Mouse (Mus musculus): ENCODE results near the gene Ank3.
"Not testable (repeated sequence)": the region's sequence is repeated elsewhere in the genome, so short reads cannot be mapped to it uniquely, and the experiment has no call there.

Gene Ank3

DNA sequence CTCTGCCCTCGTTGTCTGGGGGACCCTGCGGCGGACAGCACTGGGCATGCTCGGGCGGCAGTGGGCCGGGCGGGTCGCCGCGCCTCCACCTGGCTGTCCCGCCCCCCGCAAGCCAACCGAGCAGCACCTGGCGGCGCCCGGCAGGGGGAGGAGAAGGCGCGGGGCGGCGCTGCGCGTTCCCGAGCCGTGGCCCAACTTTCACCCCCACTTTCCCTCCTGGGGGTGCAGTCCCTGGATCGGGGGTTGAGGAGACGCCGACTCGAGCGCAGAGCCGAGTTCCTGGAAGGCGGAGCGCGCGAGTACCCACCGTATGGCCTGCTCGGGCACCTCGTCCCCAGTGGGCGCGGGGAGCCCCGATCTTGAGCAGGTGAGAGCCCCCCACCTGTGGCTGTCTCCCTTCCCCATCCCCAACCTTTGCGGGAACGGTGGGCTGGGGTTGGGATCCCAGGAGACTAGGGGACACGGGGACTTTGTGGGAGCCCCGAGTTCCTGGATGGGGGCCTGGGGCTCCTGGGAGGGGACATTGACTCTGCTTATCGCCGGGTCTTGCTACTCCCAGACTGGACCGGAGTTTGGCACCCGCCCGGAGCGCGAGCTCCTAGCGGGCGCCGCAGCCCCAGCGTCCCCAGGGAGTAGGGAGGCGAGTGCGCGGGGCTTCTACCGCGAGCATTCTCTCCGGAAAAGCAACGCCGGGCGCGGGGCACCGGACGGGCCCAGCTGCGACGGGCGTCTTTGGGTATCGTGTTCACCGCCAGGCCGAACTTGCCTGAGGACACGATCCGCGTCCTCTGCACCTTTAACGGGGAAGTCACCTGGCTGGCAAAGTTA lies at the start of gene Ank3:
Ank3 (plus strand) TSS at position 11 of the 828 bp plus-strand sequence.
- peak; percentile 72 for DNase-seq

DNA sequence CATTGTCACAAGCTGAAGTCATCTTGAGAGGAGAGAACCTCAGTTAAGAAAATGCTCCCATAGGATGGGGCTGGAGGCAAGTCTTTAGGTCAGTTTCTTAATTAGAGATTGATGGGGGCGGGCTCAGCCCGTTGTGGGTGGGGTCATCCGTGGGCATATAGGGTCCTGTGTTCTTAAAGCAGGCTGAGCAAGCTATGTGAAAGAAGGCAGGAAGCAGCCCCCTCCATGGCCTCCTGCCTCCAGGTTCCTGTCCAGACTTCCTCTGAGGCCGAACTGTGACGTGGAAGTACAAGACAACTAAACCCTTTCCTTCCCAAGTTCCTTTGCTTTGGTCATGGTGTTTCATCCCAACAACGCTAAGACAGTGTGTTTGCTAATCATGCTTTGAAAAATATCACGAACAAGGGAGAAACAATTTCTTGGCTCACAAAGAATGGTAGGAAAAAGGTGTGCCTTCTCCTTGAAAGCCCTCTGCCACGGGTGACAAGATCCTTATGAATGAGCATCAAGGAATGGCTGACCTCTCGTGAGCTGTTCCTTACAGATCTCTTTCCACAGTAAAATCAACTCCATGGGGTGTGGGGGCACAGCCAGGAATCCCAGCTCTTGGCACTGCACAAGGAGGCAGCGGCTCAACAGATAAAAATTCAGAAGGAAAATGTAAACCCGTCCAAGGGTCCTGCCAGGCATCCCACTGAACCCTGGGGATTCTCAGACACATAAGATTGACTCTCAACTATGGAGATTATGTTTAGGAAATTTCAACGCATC lies 47.3 kb upstream of the Ank3 start:
- DNase-seq: peak; percentile 48

DNA sequence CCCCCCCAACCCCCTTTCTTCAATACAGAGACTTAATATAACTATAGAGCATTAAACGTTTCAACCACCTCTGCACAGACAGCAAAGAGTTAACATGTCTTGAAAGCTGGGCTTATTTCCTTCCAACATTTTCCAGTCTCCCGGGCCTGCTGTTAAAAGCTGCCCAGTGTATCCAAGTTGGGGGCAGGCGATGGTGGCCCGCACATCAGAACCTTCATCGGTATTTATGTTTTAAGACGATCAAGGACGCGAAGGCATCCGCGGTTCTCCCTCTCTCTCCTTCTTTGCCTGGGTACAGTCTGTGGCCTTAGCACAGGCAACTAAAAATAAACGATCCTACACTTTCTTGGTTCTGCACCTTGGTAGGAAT lies 46.7 kb upstream of the Ank3 start:
- peak; percentile 26 for DNase-seq

DNA sequence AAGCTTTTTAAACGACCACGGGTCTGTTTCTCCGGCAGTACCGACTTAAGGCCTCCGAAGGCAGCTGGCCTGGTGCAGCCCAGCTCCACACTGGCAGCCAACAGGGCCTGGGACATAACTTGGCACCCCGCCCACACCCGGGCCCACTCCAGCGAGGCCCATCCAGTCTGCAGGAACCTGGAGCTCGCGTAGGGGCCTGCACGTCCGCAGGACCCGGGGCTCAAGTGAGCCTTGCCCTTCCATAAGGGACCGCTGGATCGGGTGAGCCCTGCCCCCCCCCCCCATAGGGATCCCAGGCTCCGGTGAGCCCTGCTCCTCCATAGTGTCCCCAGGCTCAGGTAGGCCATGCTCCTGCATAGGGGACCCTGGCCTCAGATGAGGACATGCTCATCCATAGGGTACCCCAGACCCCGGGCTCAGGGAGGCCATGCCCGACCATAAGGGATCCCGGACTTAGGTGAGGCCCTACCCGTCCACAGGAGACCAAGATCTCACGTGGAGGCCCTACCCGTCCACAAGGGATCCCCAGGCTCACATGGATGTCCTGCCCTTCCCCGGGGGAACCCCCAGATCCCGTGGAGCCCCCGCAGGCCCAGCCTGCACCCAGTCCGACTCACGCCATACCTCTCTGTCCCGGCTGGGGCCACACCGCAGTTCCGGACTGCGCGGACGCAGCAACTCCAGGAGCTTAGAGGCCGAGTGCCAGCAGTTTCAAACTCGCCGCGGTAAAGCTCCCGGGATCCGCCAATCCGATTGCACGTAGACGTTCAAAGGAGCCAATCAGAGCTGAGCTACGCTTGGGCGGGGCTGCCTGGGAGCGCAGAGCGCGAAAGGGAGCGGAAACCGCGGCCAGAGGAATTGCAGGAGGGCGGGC lies 46.1 kb upstream of the Ank3 start, which contains the start of gene Cdk1:
Cdk1 (minus strand) TSS at position 727 of the 874 bp plus-strand sequence.
- peak; percentile 99 for DNase-seq

DNA sequence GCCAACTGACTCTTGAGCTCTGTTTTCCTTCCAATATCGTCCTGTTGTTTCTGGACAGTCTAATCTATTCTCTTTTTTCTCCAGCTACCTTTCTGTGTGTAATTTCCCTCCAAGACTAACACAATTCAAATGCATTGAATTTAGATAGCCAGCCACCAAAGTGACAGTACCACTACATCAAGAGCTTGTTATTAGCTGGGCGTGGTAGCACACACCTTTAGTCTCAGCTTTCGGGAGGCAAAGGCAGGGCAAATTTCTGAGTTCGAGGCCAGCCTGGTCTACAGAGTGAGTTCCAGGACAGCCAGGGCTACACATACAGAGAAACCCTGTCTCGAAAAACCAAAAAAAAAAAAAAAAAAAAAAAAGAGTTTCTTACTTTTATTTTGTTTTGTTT lies 45.5 kb upstream of the Ank3 start:
- DNase-seq: not testable (repeated sequence)

DNA sequence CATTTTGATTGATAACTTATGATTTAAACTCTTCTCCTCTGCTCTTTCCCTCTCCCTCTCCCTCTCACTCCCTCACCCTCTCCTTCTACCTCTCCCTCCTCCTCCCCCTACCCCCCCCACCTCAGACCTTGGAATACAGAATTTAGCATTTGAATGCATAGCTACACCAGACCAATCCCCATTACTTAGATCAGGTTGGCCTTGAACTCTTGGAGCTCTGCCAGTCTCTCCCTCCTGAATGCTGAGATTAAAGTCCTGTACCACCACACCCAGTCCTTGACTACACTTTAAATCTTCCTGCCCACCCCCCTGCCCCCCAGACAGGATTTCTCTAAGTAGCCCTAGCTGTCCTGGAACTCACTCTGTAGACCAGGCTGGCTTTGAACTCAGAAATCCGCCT lies 38.9 kb upstream of the Ank3 start:
- no peak for DNase-seq

DNA sequence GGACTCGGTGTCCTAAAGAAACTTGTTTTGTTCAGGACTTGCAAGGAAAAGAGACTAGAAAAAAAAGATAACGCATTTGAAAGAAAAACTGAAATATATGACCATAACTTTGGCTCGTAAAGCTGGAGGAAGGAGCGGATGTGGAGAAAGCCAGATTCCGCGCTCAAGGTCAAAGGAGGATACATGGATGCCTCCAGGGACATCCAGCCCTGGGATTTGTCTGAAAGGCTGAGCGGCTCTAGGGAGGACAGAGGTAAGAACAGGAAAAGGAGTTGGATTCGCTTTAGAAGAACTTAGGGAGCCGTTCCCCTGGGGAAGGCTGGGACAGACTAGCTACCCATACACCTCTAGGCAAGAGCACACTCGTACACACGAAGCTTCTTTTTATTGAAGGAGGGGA lies 32.4 kb upstream of the Ank3 start:
- DNase-seq: no peak

DNA sequence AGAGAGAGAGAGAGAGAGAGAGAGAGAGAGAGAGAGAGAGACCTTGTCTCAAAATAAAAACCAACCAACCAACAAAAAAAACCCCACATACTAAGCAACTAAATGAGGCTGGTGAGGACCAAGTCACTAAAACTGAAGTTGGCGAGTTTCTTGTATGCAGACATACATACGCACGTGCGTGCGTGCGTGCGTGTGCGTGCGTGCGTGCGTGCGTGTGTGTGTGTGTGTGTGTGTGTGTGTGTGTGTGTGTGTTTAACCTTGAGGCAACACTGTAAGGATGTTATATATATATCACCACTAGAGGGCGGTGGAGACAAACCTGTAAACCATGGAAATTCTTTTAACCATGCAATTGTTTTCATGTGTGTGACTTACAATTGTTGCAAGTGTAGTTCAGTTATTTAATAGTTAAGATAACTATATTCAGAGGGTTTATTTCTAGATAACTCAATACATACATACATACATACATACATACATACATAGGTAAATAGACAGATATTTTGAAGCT lies 31.6 kb upstream of the Ank3 start:
- peak; percentile 43 for DNase-seq

DNA sequence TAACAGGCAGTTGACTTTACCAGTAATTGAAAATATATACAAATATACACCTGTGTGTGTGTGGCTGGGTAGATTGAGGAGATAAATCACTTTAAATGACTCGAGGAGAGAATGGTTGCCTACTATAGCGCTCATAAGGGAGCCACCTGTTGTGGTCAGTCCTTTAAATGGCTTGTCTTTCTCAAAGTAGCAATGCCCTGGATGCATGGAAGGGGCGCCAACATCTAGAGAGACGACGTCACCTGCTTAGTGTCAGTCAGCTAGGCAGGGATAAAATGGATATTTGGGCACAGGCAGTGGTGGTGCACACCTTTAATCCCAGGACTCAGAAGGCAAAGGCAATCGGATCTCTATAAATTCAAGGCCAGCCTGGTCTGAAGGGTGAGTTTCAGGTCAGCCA lies 29.3 kb upstream of the Ank3 start:
- DNase-seq: no peak

DNA sequence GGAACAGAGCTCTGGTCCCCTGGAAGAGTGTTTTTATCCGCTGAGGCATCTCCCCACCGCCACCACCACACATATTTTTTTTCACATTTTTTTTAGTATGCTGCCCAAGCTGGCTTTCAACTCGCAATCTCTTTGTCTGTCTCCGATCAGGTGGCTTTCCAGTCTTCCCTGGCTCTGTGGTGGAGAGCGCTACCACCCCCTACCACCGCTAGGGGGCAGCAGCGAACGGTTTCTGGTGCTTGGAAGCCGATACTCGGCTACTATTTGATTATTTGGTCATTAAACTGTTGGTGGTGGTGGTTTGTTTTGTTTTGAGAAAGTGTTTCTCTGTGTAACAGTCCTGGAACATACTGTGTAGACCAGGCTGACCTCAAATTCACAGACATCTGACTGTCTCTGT lies 27.1 kb upstream of the Ank3 start:
- peak; percentile 67 for DNase-seq

DNA sequence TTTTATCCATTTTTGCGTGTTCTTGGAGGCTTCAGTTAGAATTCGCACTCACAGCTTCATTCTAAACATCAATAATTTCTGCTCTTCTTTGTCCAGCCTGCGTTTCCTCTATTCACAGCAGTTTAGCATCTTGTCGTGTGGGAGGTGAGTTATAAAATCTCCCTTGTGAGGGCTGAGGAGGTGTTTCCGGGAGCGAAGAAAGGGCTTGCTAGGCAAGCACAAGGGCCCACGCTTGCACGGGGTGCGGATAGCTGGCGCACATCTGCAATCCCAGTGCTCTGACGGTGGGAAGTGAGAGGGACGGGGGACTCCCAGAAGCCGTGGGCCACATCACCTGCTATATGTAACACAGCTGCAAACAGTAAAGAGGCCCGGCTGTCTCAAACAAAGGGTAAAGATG lies 26.5 kb upstream of the Ank3 start:
- no peak for DNase-seq

DNA sequence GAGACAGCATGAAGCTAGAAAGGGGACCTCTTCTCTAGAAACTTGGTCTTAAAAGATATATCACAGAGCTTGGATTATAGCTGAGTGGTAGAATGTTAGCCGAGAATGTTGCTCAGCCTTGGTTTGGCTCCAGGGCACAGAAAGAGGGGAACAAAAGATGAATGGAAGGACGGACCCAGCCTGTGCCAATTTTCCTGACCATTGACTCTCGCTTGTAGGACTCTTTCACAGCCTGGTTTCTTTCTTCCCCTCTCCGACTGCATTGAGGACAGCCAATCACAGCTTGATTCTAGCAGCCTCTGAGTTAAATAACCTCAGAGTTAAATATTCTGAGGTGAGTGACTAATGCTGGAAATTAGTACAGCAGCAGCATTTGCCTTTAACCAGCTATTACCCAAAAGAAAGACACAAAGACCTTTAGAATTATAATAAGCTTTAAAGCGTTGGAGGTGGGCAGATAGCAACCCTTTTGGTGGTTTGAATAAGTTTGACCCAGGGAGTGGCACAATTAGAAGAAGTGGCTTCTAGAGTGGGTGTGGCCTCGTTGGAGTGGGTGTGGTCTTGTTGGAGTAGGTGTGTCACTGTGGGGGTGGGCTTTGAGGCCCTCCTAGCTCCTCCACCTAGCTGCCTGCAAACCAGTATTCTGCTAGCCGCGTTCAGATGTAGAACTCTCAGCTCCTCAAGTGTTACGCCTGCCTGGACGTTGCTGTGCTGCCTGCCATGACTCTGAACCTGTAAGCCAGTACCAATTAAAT lies 24.6 kb upstream of the Ank3 start:
- DNase-seq: no peak

DNA sequence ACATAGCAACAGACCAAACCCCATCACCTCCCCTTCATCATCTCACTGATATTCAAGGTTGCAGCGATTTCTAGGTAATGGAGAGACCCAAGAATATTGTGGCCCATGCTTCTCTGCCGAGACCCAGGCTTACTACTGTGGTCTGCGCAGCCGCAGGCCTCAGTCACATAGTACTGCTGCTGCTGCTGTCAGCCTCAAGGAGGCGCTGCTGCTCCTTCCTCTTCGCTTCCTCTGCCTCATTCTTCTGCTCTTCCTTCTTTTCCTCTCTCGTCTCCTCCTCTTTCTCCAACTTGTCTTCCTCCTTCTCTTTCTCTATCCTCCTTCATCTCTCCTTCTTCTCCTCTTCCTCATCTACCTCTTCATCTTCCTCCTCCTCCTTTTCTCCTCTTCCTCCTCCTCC lies 23.4 kb upstream of the Ank3 start:
- no peak for DNase-seq

DNA sequence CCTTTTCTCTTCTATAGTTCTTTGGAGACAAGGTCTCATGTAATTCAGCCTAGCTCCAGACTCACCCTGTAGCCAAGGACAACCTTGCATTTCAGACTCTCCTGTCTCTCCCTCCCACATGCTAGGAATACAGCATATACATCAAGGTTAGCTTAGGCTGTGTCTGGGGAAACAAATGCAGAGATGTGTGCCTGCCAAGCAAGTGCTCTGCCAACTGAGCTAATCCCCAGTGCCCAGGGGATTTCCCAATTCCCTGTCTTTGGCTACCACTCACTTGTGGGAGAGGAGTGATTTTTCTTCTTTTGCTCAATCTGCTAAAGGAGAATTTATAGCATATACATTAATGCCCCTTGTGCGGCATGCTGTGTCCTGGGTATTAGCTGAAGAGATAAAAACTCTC lies 15.4 kb upstream of the Ank3 start:
- no peak for DNase-seq

DNA sequence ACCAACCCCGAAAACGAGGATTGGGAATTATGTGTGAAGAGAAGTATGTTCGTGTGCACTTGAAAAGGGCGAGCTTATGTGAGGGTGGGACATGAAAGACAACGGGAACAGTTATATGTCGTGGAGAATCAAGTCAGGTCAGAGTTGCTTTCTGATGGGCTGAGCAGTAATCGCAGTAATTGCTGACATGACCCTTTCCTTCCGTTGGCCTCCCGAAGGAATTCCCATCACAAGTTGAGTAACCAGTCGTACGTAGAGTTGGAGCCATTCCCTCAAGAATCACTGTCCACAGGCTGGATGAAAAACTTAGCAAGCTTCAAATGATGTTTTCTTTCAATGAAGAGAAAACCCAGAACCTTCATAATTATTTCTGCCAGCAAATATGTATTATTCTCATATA lies 13.9 kb upstream of the Ank3 start:
- no peak for DNase-seq

DNA sequence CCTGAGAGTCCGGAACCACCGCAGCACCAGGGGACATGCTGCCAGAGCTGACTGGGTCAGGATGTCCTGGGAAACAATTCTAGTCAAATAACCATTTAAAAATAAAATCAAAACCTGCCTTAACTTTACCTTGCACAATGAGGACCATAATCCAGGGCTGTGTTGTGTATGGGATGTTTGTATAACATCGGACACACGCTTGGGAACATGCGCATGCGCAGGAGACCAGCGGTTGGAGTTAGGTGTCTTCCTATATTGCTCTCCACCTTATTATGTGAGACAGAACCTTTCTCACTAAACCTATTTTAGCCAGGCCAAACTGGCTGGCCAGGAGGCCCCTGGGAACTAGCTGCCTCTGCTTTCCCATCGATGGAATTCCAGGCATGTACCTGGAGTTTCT lies 13.4 kb upstream of the Ank3 start:
- no peak for DNase-seq

DNA sequence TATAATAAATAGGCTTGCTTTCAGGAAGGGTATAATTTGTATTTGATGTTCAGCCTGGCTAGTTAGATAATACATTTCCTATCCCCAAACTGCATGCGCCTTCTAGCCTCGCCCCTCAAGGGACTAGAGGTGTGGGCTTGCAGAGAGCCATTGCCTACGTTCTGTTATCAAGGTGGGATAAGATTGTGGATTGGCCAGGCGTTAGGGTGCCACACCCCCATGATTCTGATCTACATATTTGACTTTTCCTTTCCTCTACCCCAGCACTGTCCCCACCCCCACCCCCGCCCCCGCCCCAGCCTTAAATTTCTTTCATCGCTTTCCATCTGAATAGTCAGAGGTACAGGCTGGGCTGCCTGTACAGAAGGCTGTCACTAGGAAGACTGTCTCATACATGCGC lies 11.8 kb upstream of the Ank3 start:
- no peak for DNase-seq

DNA sequence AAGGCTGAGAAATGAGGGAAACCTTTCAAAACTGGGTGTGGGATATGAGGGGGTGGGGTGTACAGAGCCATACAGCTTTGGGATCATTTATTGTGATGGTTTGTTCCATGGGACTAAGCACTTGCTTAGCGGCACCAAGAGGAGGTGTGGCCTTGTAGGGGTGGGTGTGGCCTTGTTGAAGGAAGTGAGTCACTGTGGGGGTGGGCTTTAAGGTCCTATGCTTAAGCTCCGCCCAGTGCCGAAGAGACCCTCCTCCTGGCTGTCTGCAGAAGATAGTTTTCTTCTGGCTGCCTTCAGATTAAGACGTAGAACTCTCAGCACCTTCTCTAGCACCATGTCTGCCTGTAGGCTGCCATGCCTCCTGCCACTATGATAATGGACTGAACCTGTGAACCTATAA lies 9.1 kb upstream of the Ank3 start:
- DNase-seq: no peak

DNA sequence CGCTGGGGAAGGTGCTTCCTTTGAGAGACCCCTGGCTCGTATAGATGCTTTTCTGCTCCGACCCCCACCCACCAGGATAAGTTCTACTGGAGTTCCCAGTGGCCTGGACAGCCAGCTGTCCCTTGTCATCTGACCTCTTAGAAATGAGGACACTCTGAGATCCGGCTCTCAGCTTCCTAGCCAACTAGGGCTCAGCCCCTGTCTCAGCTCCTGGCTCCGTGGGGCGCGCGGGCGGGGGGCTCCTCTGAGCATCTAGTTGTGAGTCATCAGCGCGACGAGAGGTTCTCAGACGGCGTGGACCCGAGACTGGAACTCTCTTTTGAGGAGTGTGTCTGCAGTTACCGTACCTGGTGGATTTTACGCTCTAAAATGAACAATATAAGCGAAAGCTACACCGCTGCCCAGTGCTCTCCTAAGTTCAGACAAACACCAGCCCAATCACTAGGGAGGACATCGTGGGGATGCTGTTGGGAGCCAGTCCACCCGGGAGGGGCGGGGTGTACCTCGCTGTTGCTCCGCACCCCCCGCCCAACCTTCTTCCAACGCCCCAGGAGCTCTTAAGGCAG lies 293 bp upstream of the Ank3 start:
- DNase-seq: peak; percentile 48

DNA sequence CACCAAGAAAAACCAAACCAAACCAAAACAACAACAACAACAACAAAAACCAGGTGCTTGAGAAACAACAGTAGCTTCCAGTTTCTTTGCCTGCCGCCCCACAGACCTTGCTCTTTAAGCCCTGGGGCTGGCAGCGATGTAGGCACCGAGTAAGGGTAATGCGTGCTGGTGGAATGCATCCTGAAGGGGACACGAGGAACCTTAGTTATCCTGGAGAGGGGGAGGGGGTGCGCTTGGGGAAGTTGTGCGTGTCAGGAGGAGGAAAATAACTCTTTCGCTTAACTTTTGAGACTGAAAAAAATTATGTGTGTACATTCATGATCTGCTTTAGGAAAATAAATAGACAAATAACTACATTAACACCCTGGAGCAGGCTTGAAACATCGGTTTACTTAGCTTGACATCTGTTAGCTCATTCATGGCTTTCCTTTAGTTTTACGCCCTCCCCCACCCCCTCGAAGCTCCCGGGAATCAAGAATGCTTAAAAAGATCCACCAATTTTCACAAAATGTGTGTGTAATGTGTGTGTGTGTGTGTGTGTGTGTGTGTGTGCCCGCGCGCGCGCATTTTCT lies 1.3 kb downstream of the Ank3 start:
- peak; percentile 56 for DNase-seq

DNA sequence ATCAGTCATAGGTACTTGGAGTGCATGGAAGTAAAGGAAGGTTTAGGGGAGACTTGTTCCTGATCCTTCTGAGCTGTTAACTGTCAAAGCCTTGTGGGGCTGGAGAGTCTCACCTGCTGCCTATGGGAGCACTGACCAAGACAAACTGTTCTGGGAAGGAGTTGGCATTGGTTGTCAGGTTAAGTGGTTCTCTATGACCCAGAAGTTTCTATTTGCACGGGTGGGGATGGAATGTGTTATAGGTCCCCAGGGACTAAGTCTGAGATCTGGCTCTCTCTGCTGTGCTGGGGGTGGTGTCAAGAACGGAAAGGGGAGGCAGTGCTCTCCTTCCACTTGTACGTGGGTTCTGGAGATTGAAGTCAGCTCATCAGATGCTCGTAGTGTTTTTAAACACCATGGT lies 6.9 kb downstream of the Ank3 start:
- DNase-seq: no peak

DNA sequence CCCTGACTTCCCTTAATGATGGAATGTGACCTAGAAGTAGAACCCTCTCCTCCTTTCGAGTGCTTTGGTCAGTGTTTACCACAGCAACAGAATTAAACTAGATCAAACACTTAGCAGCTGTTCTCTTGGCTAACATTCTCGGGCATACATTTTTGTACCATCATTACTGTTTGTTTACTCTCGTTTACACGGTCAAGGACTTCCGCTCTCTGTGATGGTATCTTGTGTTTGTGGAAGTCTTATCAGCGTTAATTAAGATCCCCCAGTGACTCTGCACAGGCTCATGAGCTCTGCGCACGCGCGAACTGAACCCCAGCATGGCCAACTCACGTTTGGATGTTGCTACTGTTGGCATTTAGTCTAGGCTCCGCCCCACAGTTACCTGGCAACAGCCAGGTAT lies 16.3 kb downstream of the Ank3 start:
- DNase-seq: no peak
